Mouse (Mus musculus) bone marrow, adult 2 months (tissue): Measurements from ENCODE around the gene Ppia.

Experiments
- CTCF ChIP-seq: fragments of 200-500 bp; IDR thresholded peaks from 2 replicates; pipeline ENCODE4 v1.5.1; 2011; ENCODE audit warnings: low read length, control low read depth; ENCODE audit not compliant: control insufficient read depth, insufficient read depth
- POLR2A ChIP-seq: fragments of 200-500 bp; IDR thresholded peaks from 2 replicates; pipeline ENCODE4 v1.6.1; 2011; ENCODE audit warnings: low read depth, mild to moderate bottlenecking, control low read depth, low read length, borderline replicate concordance; ENCODE audit not compliant: control insufficient read depth

GRCm38 (mm10) chr11:6403830-6404405, 11.3 kb upstream of the Ppia start:
- TF ChIP-seq POLR2A (no peak), CTCF (no peak)
